Mouse (Mus musculus): ENCODE results near the gene Rassf9. TPM values are rescaled to one million over a fixed set of nuclear protein-coding genes. Genes with fewer than 3 reads are reported as not detected.

The Rassf9 gene
- polyA plus RNA-seq (2012; fragmentation: generic; extraction: Trizol), result not detected
- long read RNA-seq, experiment 1, result 0 reads
- long read RNA-seq, experiment 2, result 0 reads

- Histone ChIP-seq H3K79me2 (ENCODE audit: control insufficient read depth, insufficient read depth) (no peaks in the 10 kb centered on the region), H3K27me3 (ENCODE audit: control insufficient read depth, insufficient read depth, insufficient read length) (no peaks in the 10 kb centered on the region), H3K36me3 (ENCODE audit: control insufficient read depth, insufficient read depth) (no peaks in the 10 kb centered on the region), H3K79me3 (ENCODE audit: low read depth) (no peaks in the 10 kb centered on the region), H3K4me3 (ENCODE audit: insufficient read depth, poor library complexity, severe bottlenecking) (no peak within 1 kb of the TSS), H3ac (ENCODE audit: control insufficient read depth, insufficient read length, low read depth) (no peak within 1 kb of the TSS)
- TF ChIP-seq MYOD1 (IDR thresholded peaks at IDR 0.05; ENCODE audit: control insufficient read depth, insufficient read length, low read depth) (no peak), MAX (IDR thresholded peaks at IDR 0.05) (no peak), FOSL1 (IDR thresholded peaks at IDR 0.05; ENCODE audit: insufficient read depth, low read length, poor library complexity, severe bottlenecking) (no peak), CTCF (IDR thresholded peaks at IDR 0.05; ENCODE audit: control insufficient read depth, insufficient read depth, insufficient read length) (no peak), USF1 (IDR thresholded peaks at IDR 0.05; ENCODE audit: low read depth) (no peak), CEBPB (IDR thresholded peaks at IDR 0.05; ENCODE audit: low read depth) (no peak), MYOG (IDR thresholded peaks at IDR 0.05; ENCODE audit: control insufficient read depth, extremely low read depth, insufficient read length) (no peak)
Observed at GRCm38 (mm10) chr10:102511807-102512461, at the start of gene Rassf9. Gene Rassf9, plus strand, starts transcription at chr10:102512222.

DNA sequence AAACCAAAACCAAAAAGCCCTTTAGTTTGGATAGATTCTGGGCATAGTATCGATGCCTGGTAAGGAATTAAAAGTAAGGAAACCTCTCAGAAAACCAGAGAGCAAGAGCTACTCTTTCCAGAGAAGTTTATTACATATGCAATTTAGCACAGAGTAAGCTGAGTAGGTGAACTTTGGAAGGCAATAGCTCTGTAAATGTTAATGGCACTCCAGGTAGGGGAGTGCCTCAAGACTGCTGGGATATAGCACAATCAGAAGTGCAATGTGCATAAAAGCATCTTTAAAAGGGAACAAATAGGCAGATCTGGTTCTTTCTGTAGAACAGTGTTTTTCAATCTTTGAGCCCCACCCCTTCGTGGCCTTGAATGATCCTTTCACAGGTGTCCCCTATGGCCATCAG, 42.6 kb upstream of the Rassf9 start:
- no peak for TF ChIP-seq MYOG (IDR thresholded peaks at IDR 0.05; ENCODE audit: control insufficient read depth, extremely low read depth, insufficient read length)
- no peak for TF ChIP-seq CEBPB (IDR thresholded peaks at IDR 0.05; ENCODE audit: low read depth)
- no peak for TF ChIP-seq FOSL1 (IDR thresholded peaks at IDR 0.05; ENCODE audit: insufficient read depth, low read length, poor library complexity, severe bottlenecking)
- TF ChIP-seq CTCF (IDR thresholded peaks at IDR 0.05; ENCODE audit: control insufficient read depth, insufficient read depth, insufficient read length), result no peak
- no peak for TF ChIP-seq USF1 (IDR thresholded peaks at IDR 0.05; ENCODE audit: low read depth)
- TF ChIP-seq MYOD1 (IDR thresholded peaks at IDR 0.05; ENCODE audit: control insufficient read depth, insufficient read length, low read depth), result no peak
- no peak for TF ChIP-seq MAX (IDR thresholded peaks at IDR 0.05)
- Histone ChIP-seq H3ac (ENCODE audit: control insufficient read depth, insufficient read length, low read depth) (no peak overlapping the region), H3K4me3 (ENCODE audit: insufficient read depth, poor library complexity, severe bottlenecking) (no peak overlapping the region), H3K79me3 (ENCODE audit: low read depth) (no peaks in the 10 kb centered on the region), H3K36me3 (ENCODE audit: control insufficient read depth, insufficient read depth) (no peaks in the 10 kb centered on the region), H3K27me3 (ENCODE audit: control insufficient read depth, insufficient read depth, insufficient read length) (no peaks in the 10 kb centered on the region), H3K79me2 (ENCODE audit: control insufficient read depth, insufficient read depth) (no peaks in the 10 kb centered on the region)

DNA sequence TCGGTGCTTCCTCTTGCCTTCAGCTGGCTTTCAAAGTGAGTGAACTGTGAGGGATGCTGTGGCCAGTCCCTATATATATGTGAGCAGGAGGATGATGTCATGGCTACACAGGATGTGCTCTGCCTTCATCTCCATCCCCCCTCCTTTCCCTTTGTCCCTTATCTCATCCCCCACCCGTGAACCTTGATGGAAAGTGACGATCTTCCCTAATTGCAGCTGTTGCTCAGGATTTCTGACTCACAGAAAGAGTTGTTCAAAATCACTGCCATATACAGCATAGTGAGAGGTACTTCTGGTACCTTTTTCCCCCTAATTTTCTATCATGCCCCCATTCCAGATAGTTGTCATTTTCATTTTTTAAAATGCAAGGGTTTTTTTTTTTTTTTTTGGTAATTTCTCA, 21.6 kb upstream of the Rassf9 start, which contains the start of gene Nts:
Nts (minus strand) TSS at position 101 of the 400 bp plus-strand sequence.
- TF ChIP-seq CEBPB (IDR thresholded peaks at IDR 0.05; ENCODE audit: low read depth), result no peak
- no peak for TF ChIP-seq MAX (IDR thresholded peaks at IDR 0.05)
- TF ChIP-seq USF1 (IDR thresholded peaks at IDR 0.05; ENCODE audit: low read depth), result no peak
- no peak for TF ChIP-seq MYOD1 (IDR thresholded peaks at IDR 0.05; ENCODE audit: control insufficient read depth, insufficient read length, low read depth)
- H3K4me3 ChIP-seq (ENCODE audit: insufficient read depth, poor library complexity, severe bottlenecking), result no peak within 1 kb of the TSS
- H3K36me3 ChIP-seq (ENCODE audit: control insufficient read depth, insufficient read depth), result no peaks in the 10 kb centered on the region
- no peaks in the 10 kb centered on the region for H3K27me3 ChIP-seq (ENCODE audit: control insufficient read depth, insufficient read depth, insufficient read length)
- H3K79me2 ChIP-seq (ENCODE audit: control insufficient read depth, insufficient read depth), result no peaks in the 10 kb centered on the region
- H3K79me3 ChIP-seq (ENCODE audit: low read depth), result no peaks in the 10 kb centered on the region
- no peak within 1 kb of the TSS for H3ac ChIP-seq (ENCODE audit: control insufficient read depth, insufficient read length, low read depth)

DNA sequence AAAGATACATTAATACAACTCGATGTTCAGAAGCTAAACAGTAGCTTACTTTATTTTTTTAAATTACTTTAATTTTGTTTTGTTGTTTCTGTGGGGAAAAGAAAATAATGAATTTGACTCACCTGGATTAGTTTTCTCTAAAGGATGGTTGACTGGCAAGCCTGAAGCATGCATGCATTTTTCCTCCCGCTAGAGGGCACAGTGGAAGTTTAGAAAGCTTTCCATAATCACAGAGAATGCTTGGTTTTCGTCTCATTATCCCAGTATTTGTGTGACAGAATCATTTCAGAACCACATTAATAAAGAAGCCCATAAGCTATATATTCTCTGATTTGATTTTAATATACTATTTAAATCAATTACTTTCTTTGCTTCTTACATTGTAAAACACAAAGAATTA, 20.2 kb upstream of the Rassf9 start:
- TF ChIP-seq MAX (IDR thresholded peaks at IDR 0.05) (no peak), CTCF (IDR thresholded peaks at IDR 0.05; ENCODE audit: control insufficient read depth, insufficient read depth, insufficient read length) (peak; percentile 38)
- Histone ChIP-seq H3K36me3 (ENCODE audit: control insufficient read depth, insufficient read depth) (no peaks in the 10 kb centered on the region), H3ac (ENCODE audit: control insufficient read depth, insufficient read length, low read depth) (no peak overlapping the region), H3K79me2 (ENCODE audit: control insufficient read depth, insufficient read depth) (no peaks in the 10 kb centered on the region), H3K79me3 (ENCODE audit: low read depth) (no peaks in the 10 kb centered on the region), H3K27me3 (ENCODE audit: control insufficient read depth, insufficient read depth, insufficient read length) (no peaks in the 10 kb centered on the region), H3K4me3 (ENCODE audit: insufficient read depth, poor library complexity, severe bottlenecking) (no peak overlapping the region)

- Histone ChIP-seq H3K27me3 (ENCODE audit: control insufficient read depth, insufficient read depth, insufficient read length) (no peaks in the 10 kb centered on the region), H3K36me3 (ENCODE audit: control insufficient read depth, insufficient read depth) (no peaks in the 10 kb centered on the region), H3K79me2 (ENCODE audit: control insufficient read depth, insufficient read depth) (no peaks in the 10 kb centered on the region), H3K4me3 (ENCODE audit: insufficient read depth, poor library complexity, severe bottlenecking) (no peak overlapping the region), H3K79me3 (ENCODE audit: low read depth) (no peaks in the 10 kb centered on the region), H3ac (ENCODE audit: control insufficient read depth, insufficient read length, low read depth) (no peak overlapping the region)
- TF ChIP-seq MYOG (IDR thresholded peaks at IDR 0.05; ENCODE audit: control insufficient read depth, extremely low read depth, insufficient read length), result no peak
- TF ChIP-seq CTCF (IDR thresholded peaks at IDR 0.05; ENCODE audit: control insufficient read depth, insufficient read depth, insufficient read length), result peak; percentile 20
Observed at GRCm38 (mm10) chr10:102498754-102499153, 13.3 kb upstream of the Rassf9 start.

DNA sequence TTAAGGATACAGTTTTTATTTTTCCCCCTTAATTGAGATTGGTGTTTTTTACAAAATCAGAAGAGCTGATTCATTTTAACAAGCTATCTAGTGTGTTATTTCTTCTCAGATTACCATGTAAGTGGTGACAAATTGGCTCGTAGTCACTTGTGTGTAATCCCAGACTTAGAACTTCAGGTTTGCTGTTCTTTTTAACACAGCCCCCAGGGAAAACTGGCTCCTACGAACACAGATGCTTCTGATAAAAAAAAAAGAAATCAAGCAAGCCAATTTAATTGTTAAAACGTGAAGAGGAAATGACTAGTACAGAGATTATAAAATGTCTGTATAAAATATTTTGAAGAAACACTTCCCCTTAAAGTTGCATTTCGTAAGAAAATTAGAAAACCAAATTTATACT, 4.6 kb upstream of the Rassf9 start:
- Histone ChIP-seq H3K36me3 (ENCODE audit: control insufficient read depth, insufficient read depth) (no peaks in the 10 kb centered on the region), H3K79me2 (ENCODE audit: control insufficient read depth, insufficient read depth) (no peaks in the 10 kb centered on the region), H3K79me3 (ENCODE audit: low read depth) (no peaks in the 10 kb centered on the region), H3K27me3 (ENCODE audit: control insufficient read depth, insufficient read depth, insufficient read length) (no peaks in the 10 kb centered on the region), H3K4me3 (ENCODE audit: insufficient read depth, poor library complexity, severe bottlenecking) (no peak overlapping the region), H3ac (ENCODE audit: control insufficient read depth, insufficient read length, low read depth) (no peak overlapping the region)
- no peak for TF ChIP-seq MAX (IDR thresholded peaks at IDR 0.05)
- no peak for TF ChIP-seq CEBPB (IDR thresholded peaks at IDR 0.05; ENCODE audit: low read depth)
- TF ChIP-seq MYOG (IDR thresholded peaks at IDR 0.05; ENCODE audit: control insufficient read depth, extremely low read depth, insufficient read length), result no peak
- TF ChIP-seq MYOD1 (IDR thresholded peaks at IDR 0.05; ENCODE audit: control insufficient read depth, insufficient read length, low read depth), result no peak
- no peak for TF ChIP-seq USF1 (IDR thresholded peaks at IDR 0.05; ENCODE audit: low read depth)
- TF ChIP-seq CTCF (IDR thresholded peaks at IDR 0.05; ENCODE audit: control insufficient read depth, insufficient read depth, insufficient read length), result no peak
- TF ChIP-seq FOSL1 (IDR thresholded peaks at IDR 0.05; ENCODE audit: insufficient read depth, low read length, poor library complexity, severe bottlenecking), result no peak

Data from C2C12 (cell line).